Mouse (Mus musculus) neural tube, embryonic 12.5 days (tissue): ENCODE measurements around the gene Sds. TPM values are rescaled to one million over a fixed set of nuclear protein-coding genes. Genes with fewer than 3 reads are reported as not detected.
A peak's percentile ranks its signal among the peaks of the same experiment; 100 is the strongest.

Experiments
- ATAC-seq: fragments of 200-750 bp; cut with Nextera tagmentation; 2 replicates; pipeline ENCODE4 v1.8.0; 2017; ENCODE audit warnings: low read depth, mild to moderate bottlenecking, moderate TSS enrichment, moderate library complexity; ENCODE audit not compliant: low FRiP score
- H3K27ac ChIP-seq: fragments of 300-500 bp; sonication (generic); 2 replicates; pipeline ENCODE4 v1.5.1; 2016
- H3K27me3 ChIP-seq: fragments of 300-500 bp; sonication (generic); replicated peaks from 2 replicates; pipeline ENCODE4 v1.6.1; 2016; ENCODE audit warnings: mild to moderate bottlenecking
- H3K36me3 ChIP-seq: fragments of 300-500 bp; sonication (generic); 2 replicates; pipeline ENCODE4 v1.6.1; 2016; ENCODE audit warnings: mild to moderate bottlenecking
- H3K4me1 ChIP-seq: fragments of 300-500 bp; sonication (generic); 2 replicates; pipeline ENCODE4 v1.6.1; 2016
- H3K4me2 ChIP-seq: fragments of 300-500 bp; sonication (generic); replicated peaks from 2 replicates; pipeline ENCODE4 v1.6.1; 2016; ENCODE audit warnings: mild to moderate bottlenecking
- H3K4me3 ChIP-seq: fragments of 300-500 bp; sonication (generic); 2 replicates; pipeline ENCODE4 v1.5.1; 2016
- H3K9ac ChIP-seq: fragments of 300-500 bp; sonication (generic); 2 replicates; pipeline ENCODE4 v1.6.1; 2016; ENCODE audit warnings: mild to moderate bottlenecking
- H3K9me3 ChIP-seq: fragments of 300-500 bp; sonication (generic); 2 replicates; pipeline ENCODE4 v1.6.1; 2016; ENCODE audit warnings: mild to moderate bottlenecking
- WGBS: fragments of 180-500 bp; shearing (Covaris S2); methylation state at CpG from one replicate; pipeline ENCODE4 v1.1.7; 2016; 5-methylcytosine and 5-hydroxymethylcytosine counted together
- polyA plus RNA-seq: library from polyadenylated mRNA; unstranded; fragments of >200 nt; fragmentation: Nextera tagmentation; extraction: Ambion mirVana; gene quantifications from 2 replicates; pipeline ENCODE4 v1.2.1, GENCODE M21; 2016

The Sds gene
- polyA plus RNA-seq, 1 experiment from 2014 or later, result not detected

GRCm38 (mm10) chr5:120510982-120511642 lies 34.8 kb downstream of the Sds start, which contains the start of gene Slc8b1:
Gene Slc8b1, plus strand, starts transcription at chr5:120511168.
- no peak within 1 kb of the TSS for H3K27ac ChIP-seq
- peak within 1 kb of the TSS; percentile 62 for H3K4me2 ChIP-seq
- no peaks in the 10 kb centered on the region for H3K9me3 ChIP-seq
- peaks cover 7% of the 10 kb centered on the region; the same call in 1 of the 2 replicates for H3K27me3 ChIP-seq
- H3K4me3 ChIP-seq, result peak within 1 kb of the TSS; percentile 34
- 0 out of 2 replicates have a peak within 1 kb of the TSS, but pooled peaks have one; percentile 13 for H3K9ac ChIP-seq
- peaks cover 36% of the 10 kb centered on the region for H3K4me1 ChIP-seq
- H3K36me3 ChIP-seq, result no peaks in the 10 kb centered on the region
- WGBS, result 1% methylated on average over 36 of the region's 36 CpGs
- ATAC-seq, result peak; percentile 86

- WGBS, result 32% methylated on average over 14 of the region's 14 CpGs
- Histone ChIP-seq H3K4me2 (peak overlapping the region; percentile 62), H3K27me3 (peaks cover 7% of the 10 kb centered on the region; the same call in 1 of the 2 replicates), H3K9me3 (no peaks in the 10 kb centered on the region), H3K4me3 (peak overlapping the region; percentile 34), H3K36me3 (no peaks in the 10 kb centered on the region), H3K27ac (no peak overlapping the region), H3K9ac (no peak overlapping the region), H3K4me1 (peaks cover 36% of the 10 kb centered on the region)
- ATAC-seq, result no peak
Observed at GRCm38 (mm10) chr5:120511643-120512220, 35.4 kb downstream of the Sds start.

- 31% methylated on average over 15 of the region's 15 CpGs for WGBS
Observed at GRCm38 (mm10) chr5:120512911-120513555, 36.7 kb downstream of the Sds start.

GRCm38 (mm10) chr5:120514031-120514677 lies 37.8 kb downstream of the Sds start:
- 83% methylated on average over 9 of the region's 9 CpGs for WGBS
- ATAC-seq, result no peak
- no peak overlapping the region for H3K9ac ChIP-seq
- H3K27ac ChIP-seq, result no peak overlapping the region
- H3K4me3 ChIP-seq, result no peak overlapping the region
- no peaks in the 10 kb centered on the region for H3K36me3 ChIP-seq
- H3K27me3 ChIP-seq, result peaks cover 7% of the 10 kb centered on the region; the same call in 1 of the 2 replicates
- H3K4me1 ChIP-seq, result peaks cover 42% of the 10 kb centered on the region
- H3K9me3 ChIP-seq, result no peaks in the 10 kb centered on the region
- H3K4me2 ChIP-seq, result no peak overlapping the region; the same call in 1 of the 2 replicates

More at GRCm38 (mm10) chr5:120512911-120513555, 36.7 kb downstream of the Sds start:
- peak overlapping the region; percentile 27; the same call in 1 of the 2 replicates for H3K4me2 ChIP-seq
- peak; percentile 19; the same call in 1 of the 2 replicates for ATAC-seq
- peaks cover 42% of the 10 kb centered on the region for H3K4me1 ChIP-seq
- H3K27me3 ChIP-seq, result peaks cover 7% of the 10 kb centered on the region; the same call in 1 of the 2 replicates
- no peak overlapping the region for H3K27ac ChIP-seq
- no peak overlapping the region for H3K4me3 ChIP-seq
- H3K9me3 ChIP-seq, result no peaks in the 10 kb centered on the region
- H3K9ac ChIP-seq, result no peak overlapping the region
- H3K36me3 ChIP-seq, result no peaks in the 10 kb centered on the region

GRCm38 (mm10) chr5:120514754-120515153 lies 38.4 kb downstream of the Sds start:
- WGBS, result 31% methylated on average over 4 of the region's 4 CpGs
- ATAC-seq, result no peak
- 0 out of 2 replicates have a peak overlapping the region, but pooled peaks have one; percentile 0 for H3K4me2 ChIP-seq
- no peak overlapping the region for H3K27ac ChIP-seq
- peaks cover 7% of the 10 kb centered on the region; the same call in 1 of the 2 replicates for H3K27me3 ChIP-seq
- no peaks in the 10 kb centered on the region for H3K36me3 ChIP-seq
- H3K4me3 ChIP-seq, result no peak overlapping the region
- no peaks in the 10 kb centered on the region for H3K9me3 ChIP-seq
- H3K4me1 ChIP-seq, result peaks cover 42% of the 10 kb centered on the region
- no peak overlapping the region for H3K9ac ChIP-seq

GRCm38 (mm10) chr5:120515451-120515850 lies 39.1 kb downstream of the Sds start:
- ATAC-seq, result no peak
- H3K4me1 ChIP-seq, result peaks cover 38% of the 10 kb centered on the region
- H3K36me3 ChIP-seq, result no peaks in the 10 kb centered on the region
- H3K27me3 ChIP-seq, result peaks cover 7% of the 10 kb centered on the region; the same call in 1 of the 2 replicates
- H3K9ac ChIP-seq, result no peak overlapping the region
- H3K4me2 ChIP-seq, result 0 out of 2 replicates have a peak overlapping the region, but pooled peaks have one; percentile 0
- no peak overlapping the region for H3K4me3 ChIP-seq
- 82% methylated on average over 7 of the region's 7 CpGs for WGBS
- no peaks in the 10 kb centered on the region for H3K9me3 ChIP-seq
- H3K27ac ChIP-seq, result no peak overlapping the region

GRCm38 (mm10) chr5:120516221-120516984 lies 40.1 kb downstream of the Sds start:
- Histone ChIP-seq H3K27ac (no peak overlapping the region), H3K4me2 (no peak overlapping the region), H3K27me3 (peaks cover 7% of the 10 kb centered on the region; the same call in 1 of the 2 replicates), H3K9me3 (no peaks in the 10 kb centered on the region), H3K4me1 (peaks cover 31% of the 10 kb centered on the region), H3K9ac (no peak overlapping the region), H3K36me3 (no peaks in the 10 kb centered on the region), H3K4me3 (no peak overlapping the region)
- no peak for ATAC-seq
- 61% methylated on average over 15 of the region's 15 CpGs for WGBS

- ATAC-seq, result no peak
- 50% methylated on average over 9 of the region's 9 CpGs for WGBS
- no peak overlapping the region for H3K27ac ChIP-seq
Observed at GRCm38 (mm10) chr5:120517552-120517951, 41.2 kb downstream of the Sds start.

GRCm38 (mm10) chr5:120522649-120523048 lies 46.3 kb downstream of the Sds start:
- Histone ChIP-seq H3K36me3 (no peaks in the 10 kb centered on the region), H3K9me3 (no peaks in the 10 kb centered on the region), H3K27ac (no peak overlapping the region), H3K4me1 (peaks cover 2% of the 10 kb centered on the region; the same call in 1 of the 2 replicates), H3K4me3 (no peak overlapping the region), H3K9ac (no peak overlapping the region), H3K4me2 (no peak overlapping the region), H3K27me3 (no peaks in the 10 kb centered on the region)
- WGBS, result 78% methylated on average over 3 of the region's 3 CpGs
- no peak for ATAC-seq

More at GRCm38 (mm10) chr5:120517552-120517951, 41.2 kb downstream of the Sds start:
- Histone ChIP-seq H3K4me3 (no peak overlapping the region), H3K4me1 (peaks cover 30% of the 10 kb centered on the region), H3K36me3 (no peaks in the 10 kb centered on the region), H3K9ac (no peak overlapping the region), H3K4me2 (no peak overlapping the region), H3K9me3 (no peaks in the 10 kb centered on the region), H3K27me3 (no peaks in the 10 kb centered on the region)

- no peak for ATAC-seq
- Histone ChIP-seq H3K36me3 (no peaks in the 10 kb centered on the region), H3K9ac (no peak overlapping the region), H3K4me3 (no peak overlapping the region), H3K27ac (no peak overlapping the region), H3K4me2 (no peak overlapping the region), H3K9me3 (no peaks in the 10 kb centered on the region), H3K27me3 (no peaks in the 10 kb centered on the region), H3K4me1 (no peaks in the 10 kb centered on the region)
- WGBS, result 91% methylated on average over 2 of the region's 2 CpGs
Observed at GRCm38 (mm10) chr5:120524736-120525135, 48.4 kb downstream of the Sds start.

GRCm38 (mm10) chr5:120525737-120526136 lies 49.4 kb downstream of the Sds start:
- H3K36me3 ChIP-seq, result no peaks in the 10 kb centered on the region
- no peak overlapping the region for H3K4me3 ChIP-seq
- no peak overlapping the region for H3K9ac ChIP-seq
- ATAC-seq, result no peak
- H3K4me2 ChIP-seq, result no peak overlapping the region
- H3K27me3 ChIP-seq, result no peaks in the 10 kb centered on the region
- H3K27ac ChIP-seq, result no peak overlapping the region
- 34% methylated on average over 5 of the region's 5 CpGs for WGBS
- no peaks in the 10 kb centered on the region for H3K4me1 ChIP-seq
- no peaks in the 10 kb centered on the region for H3K9me3 ChIP-seq
